Mouse (Mus musculus): ENCODE data around the gene Cdk7.

The Cdk7 gene

GRCm38 (mm10) chr13:100728530-100728929 lies 2.2 kb downstream of the Cdk7 start:
- in situ Hi-C loops (cut with MboI; ENCODE audit: unreplicated experiment in 2 of 2): loop anchor here in 1 of 2 experiments (10.0 kb wide), 1 partner anchor 66 kb away; no protein-coding TSS in a partner anchor

GRCm38 (mm10) chr13:100728086-100728485 lies 2.7 kb downstream of the Cdk7 start:
- in situ Hi-C loops (cut with MboI; ENCODE audit: unreplicated experiment in 2 of 2): loop anchor here in 1 of 2 experiments (10.0 kb wide), 1 partner anchor 67 kb away; no protein-coding TSS in a partner anchor

DNA sequence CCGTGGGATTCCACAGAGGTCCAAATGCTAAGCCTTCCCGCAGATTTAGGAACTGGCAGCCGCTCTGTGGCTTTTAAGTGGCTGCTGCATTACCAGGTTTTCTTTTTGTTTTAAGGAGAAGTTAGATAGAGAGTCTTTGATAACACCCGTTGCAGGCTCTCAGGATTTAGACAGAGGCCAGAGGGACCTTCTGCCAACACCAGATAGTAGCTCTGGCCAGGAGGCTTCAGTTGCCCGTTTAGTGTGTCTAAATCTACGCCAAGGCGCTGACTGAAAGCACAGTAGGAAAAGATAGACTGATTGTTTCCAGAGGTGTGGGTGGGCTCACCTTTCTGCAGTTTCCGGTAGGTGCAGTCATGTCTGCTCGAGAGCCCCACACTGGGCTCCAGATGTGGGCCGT lies 5.5 kb downstream of the Cdk7 start:
- in situ Hi-C loops (cut with MboI; ENCODE audit: unreplicated experiment in 2 of 2): loop anchor here in 1 of 2 experiments (10.0 kb wide), 1 partner anchor 70 kb away; no protein-coding TSS in a partner anchor

GRCm38 (mm10) chr13:100724051-100724754 lies 6.5 kb downstream of the Cdk7 start:
- in situ Hi-C loops (cut with MboI; ENCODE audit: unreplicated experiment in 2 of 2): loop anchor here in 1 of 2 experiments (10.0 kb wide), 1 partner anchor 71 kb away; no protein-coding TSS in a partner anchor

DNA sequence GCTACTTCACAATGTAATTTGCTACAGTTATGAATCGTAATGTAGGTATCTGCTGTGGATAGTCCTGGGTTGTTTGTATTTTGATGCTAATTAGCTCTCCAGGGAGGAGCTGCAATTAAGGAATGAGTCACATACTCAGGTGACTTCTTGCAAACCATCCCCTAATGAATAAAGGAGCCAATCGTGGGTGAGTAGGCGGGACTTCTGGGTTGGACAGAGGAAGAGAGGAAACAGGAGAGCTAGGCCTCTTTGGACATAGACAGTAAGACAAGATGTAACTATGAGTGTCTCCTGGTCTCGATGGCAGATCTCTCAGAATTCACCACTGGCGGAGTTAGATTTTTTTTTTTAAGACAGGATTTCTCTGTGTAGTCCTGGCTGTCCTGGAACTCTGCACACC lies 9.1 kb downstream of the Cdk7 start:
- in situ Hi-C loops (cut with MboI; ENCODE audit: unreplicated experiment in 2 of 2): loop anchor here in 1 of 2 experiments (10.0 kb wide), 1 partner anchor 73 kb away; no protein-coding TSS in a partner anchor

GRCm38 (mm10) chr13:100715467-100715866 lies 15.3 kb downstream of the Cdk7 start:
- in situ Hi-C loops (cut with MboI; ENCODE audit: unreplicated experiment in 2 of 2): no loop called here

- in situ Hi-C loops (cut with MboI; ENCODE audit: unreplicated experiment in 2 of 2): no loop called here
These were observed 24.5 kb downstream of the Cdk7 start for GRCm38 (mm10) chr13:100706206-100706605.

- in situ Hi-C loops (cut with MboI; ENCODE audit: unreplicated experiment in 2 of 2): no loop called here
These were observed 27.3 kb downstream of the Cdk7 start for GRCm38 (mm10) chr13:100703468-100703867.

DNA sequence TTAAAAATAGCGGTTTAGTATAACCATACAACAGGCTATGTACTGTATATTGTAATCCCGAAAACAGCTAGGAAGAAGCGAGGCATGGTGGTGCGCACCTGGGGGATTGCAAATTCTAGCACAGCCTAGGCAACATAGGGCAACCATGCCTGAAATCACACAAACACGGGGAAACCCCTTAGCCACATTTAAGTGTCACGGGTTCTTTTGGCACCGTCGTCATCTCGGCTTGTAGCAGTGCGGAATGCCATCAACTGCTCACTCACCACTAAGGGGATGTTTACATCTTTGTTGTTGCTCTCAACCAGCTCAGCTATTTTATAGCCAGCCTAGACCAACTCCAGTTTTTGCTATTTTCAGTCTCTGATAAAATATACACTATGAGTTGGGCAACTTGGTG lies 31.9 kb downstream of the Cdk7 start:
- in situ Hi-C loops (cut with MboI; ENCODE audit: unreplicated experiment in 2 of 2): loop anchor here (25.0 kb wide), 2 partner anchors 1013 to 1963 kb away; no protein-coding TSS in a partner anchor

- in situ Hi-C loops (cut with MboI; ENCODE audit: unreplicated experiment in 2 of 2): loop anchor here (25.0 kb wide), 2 partner anchors 1015 to 1965 kb away; no protein-coding TSS in a partner anchor
These were observed 33.2 kb downstream of the Cdk7 start for GRCm38 (mm10) chr13:100697541-100697940.

- in situ Hi-C loops (cut with MboI; ENCODE audit: unreplicated experiment in 2 of 2): loop anchor here (5.0 to 25.0 kb wide), 3 partner anchors 165 to 1975 kb away; no protein-coding TSS in a partner anchor
These were observed 43.2 kb downstream of the Cdk7 start for GRCm38 (mm10) chr13:100687513-100687912.

DNA sequence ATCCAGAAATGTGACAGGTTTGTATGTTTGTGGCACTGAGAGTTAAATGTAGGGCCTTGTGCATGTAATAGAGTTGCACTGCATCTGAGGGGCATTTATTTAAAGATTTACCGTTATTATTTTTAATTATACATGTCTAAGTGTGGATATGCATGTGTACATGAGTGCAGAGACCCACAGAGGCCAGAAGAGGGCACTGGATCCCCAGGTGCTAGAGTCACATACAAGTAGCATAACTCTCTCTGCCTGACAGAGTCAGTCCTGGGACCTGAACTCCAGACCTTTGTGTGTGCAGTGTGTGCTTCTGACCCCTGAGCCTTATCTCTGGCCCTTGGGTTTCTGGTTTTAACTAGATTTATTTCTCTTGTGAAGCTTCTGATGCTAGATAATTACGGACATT lies 46.4 kb downstream of the Cdk7 start:
- in situ Hi-C loops (cut with MboI; ENCODE audit: unreplicated experiment in 2 of 2): loop anchor here (25.0 kb wide), 2 partner anchors 1028 to 1978 kb away; no protein-coding TSS in a partner anchor

- in situ Hi-C loops (cut with MboI; ENCODE audit: unreplicated experiment in 2 of 2): loop anchor here (25.0 kb wide), 2 partner anchors 1029 to 1979 kb away; no protein-coding TSS in a partner anchor
These were observed 47.9 kb downstream of the Cdk7 start for GRCm38 (mm10) chr13:100682837-100683236.

DNA sequence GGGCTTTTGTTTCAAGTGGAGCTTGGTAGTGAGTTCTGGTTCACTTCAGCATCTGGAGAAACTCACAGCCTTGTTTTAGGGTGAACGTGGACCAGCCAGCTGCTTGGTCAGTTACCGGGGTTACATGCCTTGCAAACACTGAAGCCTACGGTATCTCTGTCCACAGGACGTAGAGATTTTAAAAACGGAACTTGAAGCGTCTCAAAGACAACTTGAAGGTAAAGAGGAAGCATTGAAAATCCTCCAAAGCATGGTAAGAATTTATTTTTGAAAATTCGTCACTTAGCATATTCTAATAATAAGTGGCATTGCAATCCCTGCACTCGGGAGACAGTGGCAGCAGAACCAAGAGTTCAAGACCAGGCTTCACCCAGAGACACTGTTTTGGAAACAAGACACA lies 49.1 kb downstream of the Cdk7 start:
- in situ Hi-C loops (cut with MboI; ENCODE audit: unreplicated experiment in 2 of 2): loop anchor here (25.0 kb wide), 2 partner anchors 1031 to 1981 kb away; no protein-coding TSS in a partner anchor

GRCm38 (mm10) chr13:100675936-100676635 lies 54.7 kb downstream of the Cdk7 start:
- in situ Hi-C loops (cut with MboI; ENCODE audit: unreplicated experiment in 2 of 2): loop anchor here (25.0 kb wide), 2 partner anchors 1036 to 1986 kb away; no protein-coding TSS in a partner anchor

- in situ Hi-C loops (cut with MboI; ENCODE audit: unreplicated experiment in 2 of 2): no loop called here
These were observed 60.5 kb downstream of the Cdk7 start for GRCm38 (mm10) chr13:100670181-100670741.

- in situ Hi-C loops (cut with MboI; ENCODE audit: unreplicated experiment in 2 of 2): no loop called here
These were observed 61.3 kb downstream of the Cdk7 start, which contains the start of gene Ccdc125 for GRCm38 (mm10) chr13:100669291-100670022. TSS of gene Ccdc125 (plus strand) at chr13:100669717.

GRCm38 (mm10) chr13:100659864-100660456 lies 70.8 kb downstream of the Cdk7 start:
- in situ Hi-C loops (cut with MboI; ENCODE audit: unreplicated experiment in 2 of 2): loop anchor here (5.0 to 10.0 kb wide), 3 partner anchors 165 to 548 kb away; partner anchors contain the start of gene Gtf2h2 (in 1 of the 2)

- in situ Hi-C loops (cut with MboI; ENCODE audit: unreplicated experiment in 2 of 2): loop anchor here (5.0 to 10.0 kb wide), 3 partner anchors 163 to 546 kb away; partner anchors contain the start of gene Gtf2h2 (in 1 of the 2)
These were observed 72.6 kb downstream of the Cdk7 start for GRCm38 (mm10) chr13:100658091-100658490.
